Mouse (Mus musculus): ENCODE measurements around the gene Magee1. TPM values are rescaled to one million over a fixed set of nuclear protein-coding genes. Genes with fewer than 3 reads are reported as not detected.

Gene Magee1
- 5.0 TPM for polyA plus RNA-seq (2017; shearing (Covaris generic))

GRCm38 (mm10) chrX:105120275-105121226, at the start of gene Magee1:
Magee1 (plus strand) TSS chrX:105120378.

GRCm38 (mm10) chrX:105079615-105080092, 40.5 kb upstream of the Magee1 start, which contains the start of gene Pbdc1:
Pbdc1 (plus strand) TSS chrX:105079756.

Other genes starting within 250 kb of the Magee1 start
- gene Pbdc1, start 40.6 kb upstream of the Magee1 start, polyA plus RNA-seq (2017; shearing (Covaris generic)), result 29.2 TPM

Data from naive thymus-derived CD4-positive, alpha-beta T cell, adult 5 months (primary cell).